Mouse (Mus musculus) brain, embryonic 14.5 days (tissue): Measurements from ENCODE around the gene Pgm5.

ENCODE experiments used
- CTCF ChIP-seq: fragments of 200-500 bp; IDR thresholded peaks from 2 replicates; pipeline ENCODE4 v1.5.1; 2012; ENCODE audit warnings: inconsistent platforms, mild to moderate bottlenecking, moderate library complexity, borderline replicate concordance; ENCODE audit not compliant: insufficient read depth, insufficient read length; ENCODE audit errors: extremely low read depth
- POLR2A ChIP-seq: fragments of 200-500 bp; IDR thresholded peaks from 2 replicates; pipeline ENCODE4 v1.6.1; 2012; ENCODE audit warnings: mild to moderate bottlenecking, inconsistent platforms, borderline replicate concordance; ENCODE audit not compliant: poor library complexity, insufficient read depth, insufficient read length, severe bottlenecking; ENCODE audit errors: extremely low read depth

GRCm38 (mm10) chr19:24900581-24901220 lies 39.0 kb upstream of the Pgm5 start, which contains the start of gene Foxd4:
- no peak for TF ChIP-seq POLR2A
- TF ChIP-seq CTCF = no peak
